Mouse (Mus musculus) heart, postnatal 4 days (tissue): ENCODE results near the gene Gemin6. TPM values are rescaled to one million over a fixed set of nuclear protein-coding genes. Genes with fewer than 3 reads are reported as not detected.
"Not testable (repeated sequence)": the region's sequence is repeated elsewhere in the genome, so short reads cannot be mapped to it uniquely, and the experiment has no call there.

Source experiments
- DNase-seq: peaks from one replicate; pipeline ENCODE4 v3.0.0; 2021
- total RNA-seq, 2 experiments: library from RNA; stranded (reverse); gene quantifications; 2 replicates each; pipeline ENCODE4 v1.2.3; 2021

The Gemin6 gene
- total RNA-seq, 2 experiments from 2014 or later = 6.1 to 7.8 TPM

GRCm38 (mm10) chr17:80235477-80235876 lies 11.2 kb downstream of the Gemin6 start:
- no peak for DNase-seq

DNA sequence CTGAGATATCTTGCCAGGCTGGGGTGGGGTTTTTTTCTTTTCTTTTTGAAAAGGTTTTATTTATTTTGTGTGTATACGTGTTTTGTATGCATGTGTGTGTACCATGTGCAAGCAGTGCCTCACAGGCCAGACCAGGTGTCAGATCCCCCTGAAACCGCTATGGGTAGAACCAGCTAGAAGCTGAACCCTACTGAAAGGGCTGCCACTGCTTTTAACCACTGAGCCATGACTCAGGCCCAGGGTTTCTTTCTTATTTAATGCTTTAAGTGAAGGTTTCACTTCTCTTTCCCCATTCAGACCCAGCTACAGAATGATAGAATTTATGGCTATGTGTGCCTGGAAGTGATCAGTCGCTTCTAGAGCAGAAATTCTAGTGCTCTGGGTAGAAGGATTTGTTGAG lies 12.6 kb downstream of the Gemin6 start:
- DNase-seq = no peak

DNA sequence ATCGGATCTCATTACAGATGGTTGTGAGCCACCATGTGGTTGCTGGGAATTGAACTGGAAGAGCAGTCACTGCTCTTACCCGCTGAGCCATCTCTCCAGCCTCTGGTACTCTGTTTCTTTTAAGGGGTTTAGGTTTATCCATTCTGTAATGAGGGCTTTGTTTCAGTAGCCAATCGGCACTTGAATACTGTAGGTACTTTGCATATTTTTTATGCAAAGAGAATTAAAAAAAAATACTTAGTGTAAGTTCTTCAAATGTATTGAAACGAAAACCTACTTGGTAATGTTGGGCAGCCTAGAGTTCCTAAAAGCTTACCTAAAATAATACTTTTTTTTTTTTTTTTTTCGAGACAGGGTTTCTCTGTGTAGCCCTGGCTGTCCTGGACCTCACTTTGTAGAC lies 13.2 kb downstream of the Gemin6 start:
- DNase-seq = no peak

DNA sequence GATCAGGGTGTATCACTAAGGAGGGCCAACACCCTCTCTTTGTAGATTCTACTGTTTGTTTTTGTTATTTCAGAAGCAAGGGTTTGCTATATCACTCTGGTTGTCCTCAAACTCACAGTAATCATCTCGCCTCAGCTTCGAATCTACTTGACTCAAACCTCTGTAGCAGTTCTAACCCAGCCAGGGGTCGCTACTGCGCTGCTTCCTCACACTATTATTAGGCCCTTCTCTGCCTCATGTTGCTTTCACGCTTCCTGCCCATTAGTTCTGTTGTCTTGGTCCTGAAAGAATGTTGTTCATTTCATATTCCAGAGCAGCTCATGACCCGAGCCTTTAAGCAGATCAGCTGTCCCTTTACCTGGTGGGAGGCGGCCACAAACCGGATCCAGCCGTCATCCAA lies 17.4 kb downstream of the Gemin6 start:
- DNase-seq = no peak

DNA sequence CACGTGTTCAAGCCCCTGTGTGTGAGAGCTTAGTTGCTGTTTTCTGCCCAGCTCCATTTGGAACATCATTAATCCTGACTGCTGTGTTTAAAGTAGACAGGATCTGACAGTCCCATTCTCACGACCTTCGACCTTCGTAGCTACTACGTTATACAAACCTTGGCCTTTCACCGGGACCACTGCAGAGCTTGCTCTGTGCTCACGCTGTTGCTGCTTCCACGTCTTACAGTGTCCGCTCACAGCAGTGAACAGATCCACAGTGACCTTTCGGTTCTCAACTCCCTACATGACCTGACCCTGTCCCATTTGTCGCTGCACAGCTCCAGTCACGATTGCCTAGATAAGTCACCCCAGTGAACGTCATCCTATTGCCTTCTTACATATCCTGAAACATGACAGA lies 18.9 kb downstream of the Gemin6 start:
- DNase-seq = no peak

DNA sequence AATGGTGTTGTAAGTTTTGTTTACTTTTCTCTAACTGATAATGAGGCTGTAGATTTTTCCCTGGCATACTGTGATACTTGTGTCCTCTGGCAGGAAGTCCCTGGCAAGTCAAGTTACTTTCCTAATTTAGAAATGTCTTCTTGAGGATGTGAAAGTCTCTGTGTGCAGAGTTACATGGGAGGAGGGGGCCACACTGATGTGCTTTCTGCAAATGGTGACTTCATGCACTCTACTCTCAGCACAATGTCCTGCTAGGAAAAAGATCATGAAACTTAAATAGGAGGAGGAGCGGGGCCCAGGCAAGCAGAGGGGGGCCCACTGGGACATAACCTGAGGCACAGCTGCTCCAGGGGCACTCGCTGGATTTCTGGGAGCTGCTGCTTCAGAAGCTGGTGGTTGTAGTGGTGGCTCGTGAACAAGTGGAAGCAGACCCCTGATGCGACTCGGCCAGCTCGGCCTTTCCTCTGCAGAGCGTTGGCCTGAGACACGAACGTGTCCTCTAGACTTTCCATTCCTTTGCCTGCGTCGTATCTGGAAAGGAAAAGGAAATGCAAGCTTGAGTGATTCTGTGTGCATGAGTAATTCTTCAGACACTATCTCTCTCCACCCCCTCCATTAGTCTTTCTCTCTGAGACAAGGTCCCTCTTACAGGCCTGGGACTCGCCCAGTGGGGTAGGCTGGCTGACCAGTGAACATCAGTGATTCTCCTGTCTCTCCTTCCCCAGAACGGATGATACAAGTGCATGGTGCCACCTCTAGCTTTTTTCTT lies 28.7 kb downstream of the Gemin6 start:
- DNase-seq = no peak

GRCm38 (mm10) chr17:80254421-80254820 lies 30.2 kb downstream of the Gemin6 start:
- DNase-seq = no peak

GRCm38 (mm10) chr17:80255208-80255607 lies 31.0 kb downstream of the Gemin6 start:
- peak; percentile 80 for DNase-seq

- DNase-seq = no peak
Observed at GRCm38 (mm10) chr17:80267065-80267464, 42.8 kb downstream of the Gemin6 start.

DNA sequence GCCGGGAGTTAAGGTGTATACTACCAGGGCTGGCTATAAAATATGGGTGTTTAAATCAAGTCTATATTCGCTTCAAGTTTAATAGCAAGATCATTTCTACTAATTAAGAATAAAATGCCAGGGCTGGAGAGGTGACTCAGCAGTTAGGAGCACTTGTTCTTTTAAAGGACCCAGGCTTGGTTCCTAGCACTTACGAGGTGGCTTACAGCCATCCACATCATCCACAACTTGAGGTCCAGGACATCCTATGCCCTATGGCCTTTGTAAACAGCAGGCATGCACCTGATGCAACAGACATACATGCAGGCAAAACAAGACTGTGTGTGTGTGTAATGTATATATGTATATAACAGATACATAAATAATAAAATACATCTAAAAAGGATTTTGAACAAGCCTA lies 43.9 kb downstream of the Gemin6 start:
- no peak for DNase-seq

DNA sequence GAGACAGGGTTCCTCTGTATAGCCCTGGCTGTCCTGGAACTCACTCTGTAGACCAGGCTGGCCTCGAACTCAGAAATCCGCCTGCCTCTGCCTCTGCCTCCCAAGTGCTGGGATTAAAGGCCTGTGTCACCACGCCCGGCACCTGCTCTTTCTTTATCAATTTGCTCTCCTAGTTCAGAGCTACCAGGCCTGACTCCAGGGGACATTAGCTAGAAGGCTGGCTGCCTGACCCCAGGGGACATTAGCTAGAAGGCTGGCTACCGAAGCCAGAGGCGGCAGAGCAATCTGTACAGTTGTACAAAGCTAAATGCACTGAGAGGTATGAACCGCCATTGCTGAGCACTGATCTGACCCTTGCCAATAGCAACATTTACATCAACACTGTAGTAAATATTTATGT lies 46.4 kb downstream of the Gemin6 start:
- not testable (repeated sequence) for DNase-seq

Other genes starting within 250 kb of the Gemin6 start
- gene Hnrnpll, start 162.1 kb upstream of the Gemin6 start, total RNA-seq = 10 to 100 TPM; 51.1 to 57.8 TPM
- 1 to 10 TPM; 6.9 to 9.1 TPM for gene Galm, start 97.0 kb upstream of the Gemin6 start, total RNA-seq
- gene Srsf7, start 17.1 kb upstream of the Gemin6 start, total RNA-seq = 100 to 1,000 TPM; 104 to 109 TPM
- gene Ttc39d, start 17.0 kb upstream of the Gemin6 start, total RNA-seq = not detected
- 10 to 100 TPM; 13.3 to 15.6 TPM for gene Morn2, start 65.8 kb downstream of the Gemin6 start, total RNA-seq
- 1 to 10 TPM; 9.2 to 9.3 TPM for gene Dhx57, start 66.0 kb downstream of the Gemin6 start, total RNA-seq
- gene Arhgef33, start 83.0 kb downstream of the Gemin6 start, total RNA-seq = 1 to 10 TPM; 1.1 to 1.5 TPM
- gene Gm10190, start 149.1 kb downstream of the Gemin6 start, total RNA-seq = 1 to 10 TPM; 1.4 to 1.8 TPM